Mouse (Mus musculus) kidney, adult 8-10 months (tissue): ENCODE measurements around the gene Mettl27.
A peak's percentile ranks its signal among the peaks of the same experiment; 100 is the strongest.
"Not testable (repeated sequence)": the region's sequence is repeated elsewhere in the genome, so short reads cannot be mapped to it uniquely, and the experiment has no call there.

Experiments
- DNase-seq, 2 experiments: peaks; one replicate each; pipeline ENCODE4 v3.0.0; 2022

Mettl27 gene

DNA sequence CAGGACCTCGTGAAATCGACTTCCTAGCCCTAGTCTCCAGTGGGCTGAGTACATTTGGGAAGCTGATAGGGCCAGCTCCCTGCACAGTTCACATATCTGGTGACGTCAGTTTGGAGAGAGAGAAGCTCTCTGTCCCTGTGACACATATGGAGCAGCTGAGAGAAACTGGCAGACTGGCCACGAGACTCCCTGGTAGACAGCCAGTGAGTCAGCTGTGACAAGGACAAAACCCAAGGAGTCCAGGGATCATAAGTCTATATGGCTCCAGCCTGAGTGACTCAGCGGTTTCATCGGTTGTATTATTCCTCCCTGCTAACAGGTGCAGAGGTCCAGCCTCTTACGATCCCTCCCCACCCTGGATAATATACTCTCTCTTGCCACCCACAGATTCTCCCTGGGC lies 26.9 kb downstream of the Mettl27 start:
- no peak for DNase-seq

DNA sequence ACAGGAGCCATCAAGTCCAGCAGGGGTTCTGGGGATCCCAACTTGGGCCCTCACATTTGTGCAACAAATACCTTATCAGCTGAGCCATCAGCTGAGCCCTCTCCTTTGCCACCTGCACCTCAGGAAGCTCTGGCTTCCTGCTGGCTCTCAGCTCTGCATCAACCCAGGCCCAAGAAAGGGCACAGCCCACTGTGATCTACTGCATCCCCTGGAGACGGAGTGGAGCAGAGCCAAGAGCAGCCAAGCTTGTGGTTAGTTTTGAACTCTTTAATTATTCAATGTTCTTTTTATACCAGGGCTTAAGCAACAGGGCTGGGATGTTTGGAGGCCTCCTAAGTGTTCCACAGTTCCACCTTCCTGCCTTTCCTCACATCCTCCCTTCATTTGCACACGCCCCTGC lies 28.3 kb downstream of the Mettl27 start:
- no peak for DNase-seq

DNA sequence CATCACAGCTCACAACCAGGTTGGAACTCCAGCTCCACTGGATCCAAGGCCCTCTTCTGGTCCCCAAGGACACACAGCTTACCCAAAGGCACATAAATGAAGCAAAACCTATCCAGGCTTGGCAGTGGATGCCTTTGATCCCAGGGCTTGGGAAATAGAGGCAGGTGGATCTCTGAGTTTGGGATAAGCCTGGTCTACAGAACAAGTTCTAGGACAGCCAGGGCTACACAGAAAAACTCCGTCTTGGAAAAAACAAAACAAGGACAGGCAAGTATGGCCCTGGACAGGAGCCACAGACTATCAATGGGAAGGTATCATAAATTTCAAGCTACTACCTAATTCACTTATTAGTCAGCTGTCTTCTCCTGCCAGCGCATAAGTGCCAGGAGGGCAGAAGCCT lies 29.4 kb downstream of the Mettl27 start:
- DNase-seq = no peak

DNA sequence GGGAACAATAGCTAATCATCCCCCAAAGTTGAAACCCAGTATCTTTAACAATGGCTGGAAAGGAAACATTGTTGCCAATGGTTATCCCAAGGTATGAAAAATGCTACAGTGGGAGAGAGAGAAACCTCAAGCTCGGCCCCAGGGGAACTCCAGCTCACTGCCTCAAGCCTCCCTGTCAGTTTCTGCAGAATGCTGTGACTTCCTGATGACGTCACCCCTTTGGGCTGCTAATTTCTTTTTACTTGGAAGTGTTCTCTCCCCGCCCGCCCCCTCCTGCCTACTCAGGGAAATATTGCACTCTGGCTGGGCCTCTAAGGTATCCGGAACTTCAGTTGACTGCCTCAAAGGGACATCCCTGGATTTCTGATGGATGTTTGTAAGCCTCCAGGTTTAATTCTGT lies 31.4 kb downstream of the Mettl27 start:
- no peak for DNase-seq

DNA sequence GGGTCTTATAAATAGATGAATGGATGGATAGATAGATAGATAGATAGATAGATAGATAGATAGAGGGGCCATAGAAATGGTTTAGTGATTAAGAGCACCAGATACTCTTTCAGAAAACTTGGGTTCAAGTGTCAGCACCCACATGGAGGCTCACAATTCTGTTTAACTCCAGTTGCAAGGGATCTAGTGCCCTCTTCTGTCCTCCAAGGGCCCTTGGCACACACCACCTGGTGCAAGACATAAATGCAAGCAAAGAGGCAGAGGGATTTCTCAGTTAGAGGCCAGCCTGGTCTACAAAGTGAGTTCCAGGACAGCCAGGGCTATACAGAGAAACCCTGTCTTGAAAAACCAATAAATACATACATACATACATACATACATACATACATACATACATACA lies 32.5 kb downstream of the Mettl27 start:
- not testable (repeated sequence) for DNase-seq

DNA sequence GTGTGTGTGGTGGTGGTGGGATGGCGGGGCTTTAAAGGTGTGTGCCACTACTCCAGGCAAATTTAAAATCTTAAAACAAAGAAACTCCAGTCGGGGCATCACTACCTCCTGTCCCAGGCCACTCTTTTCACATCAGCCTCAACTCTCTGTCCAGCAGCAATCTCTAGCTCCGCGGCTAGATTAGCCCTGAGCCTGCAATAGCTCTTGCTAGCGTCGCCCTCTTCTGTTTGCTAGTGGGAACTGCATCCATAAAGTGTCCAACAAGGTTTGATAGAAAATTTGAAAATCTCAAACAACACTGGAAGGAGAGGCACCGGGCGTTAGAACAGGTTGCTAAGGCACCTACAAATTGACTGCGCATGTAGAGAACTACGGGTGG lies 33.3 kb downstream of the Mettl27 start:
- DNase-seq = peak; percentile 56 to 83

DNA sequence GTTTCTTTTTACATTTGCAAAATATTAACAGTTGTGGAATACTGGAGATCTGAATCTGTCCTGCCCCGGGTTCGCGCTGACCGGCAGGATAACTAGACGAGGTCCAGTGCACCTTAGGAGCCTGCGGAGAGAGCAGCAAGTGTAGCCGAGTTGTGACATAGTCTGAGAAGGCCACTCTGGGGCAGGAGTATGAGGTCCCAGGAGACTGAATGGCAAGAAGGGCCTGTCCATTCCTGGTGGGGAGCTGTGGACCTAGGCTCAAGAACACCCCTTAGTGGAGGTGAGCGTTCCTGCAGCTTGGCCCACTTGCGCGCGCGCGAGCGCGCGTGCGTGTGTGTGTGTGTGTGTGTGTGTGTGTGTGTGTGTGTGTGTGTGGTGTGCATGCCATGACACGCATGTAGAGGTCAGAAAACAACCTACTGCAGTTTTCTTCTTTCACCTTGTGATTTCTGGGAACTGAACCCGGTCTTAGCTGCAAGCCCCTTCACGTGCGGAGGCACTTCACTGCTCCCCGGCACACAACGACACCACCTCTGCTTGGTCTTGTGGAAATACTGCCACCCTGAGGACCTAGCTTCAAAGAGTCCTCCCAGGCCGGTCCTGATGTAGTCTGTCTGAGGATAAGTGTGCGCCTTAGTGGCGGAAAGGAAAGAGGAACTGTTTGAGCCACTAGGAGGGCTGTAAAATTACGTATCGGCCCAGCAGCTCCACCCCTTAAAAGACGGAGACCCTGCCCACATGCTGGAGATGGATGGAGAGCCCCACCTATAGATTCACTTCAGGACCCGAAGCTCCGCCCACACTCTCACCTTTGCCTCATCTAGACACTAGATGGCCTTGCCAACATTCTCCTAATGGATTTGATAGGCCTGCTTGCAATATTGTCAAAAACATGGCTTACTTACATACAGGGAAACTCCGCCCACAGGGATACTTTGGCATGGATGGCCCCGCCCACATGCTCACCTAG lies 34.0 kb downstream of the Mettl27 start:
- peak; percentile 52 to 57 for DNase-seq

DNA sequence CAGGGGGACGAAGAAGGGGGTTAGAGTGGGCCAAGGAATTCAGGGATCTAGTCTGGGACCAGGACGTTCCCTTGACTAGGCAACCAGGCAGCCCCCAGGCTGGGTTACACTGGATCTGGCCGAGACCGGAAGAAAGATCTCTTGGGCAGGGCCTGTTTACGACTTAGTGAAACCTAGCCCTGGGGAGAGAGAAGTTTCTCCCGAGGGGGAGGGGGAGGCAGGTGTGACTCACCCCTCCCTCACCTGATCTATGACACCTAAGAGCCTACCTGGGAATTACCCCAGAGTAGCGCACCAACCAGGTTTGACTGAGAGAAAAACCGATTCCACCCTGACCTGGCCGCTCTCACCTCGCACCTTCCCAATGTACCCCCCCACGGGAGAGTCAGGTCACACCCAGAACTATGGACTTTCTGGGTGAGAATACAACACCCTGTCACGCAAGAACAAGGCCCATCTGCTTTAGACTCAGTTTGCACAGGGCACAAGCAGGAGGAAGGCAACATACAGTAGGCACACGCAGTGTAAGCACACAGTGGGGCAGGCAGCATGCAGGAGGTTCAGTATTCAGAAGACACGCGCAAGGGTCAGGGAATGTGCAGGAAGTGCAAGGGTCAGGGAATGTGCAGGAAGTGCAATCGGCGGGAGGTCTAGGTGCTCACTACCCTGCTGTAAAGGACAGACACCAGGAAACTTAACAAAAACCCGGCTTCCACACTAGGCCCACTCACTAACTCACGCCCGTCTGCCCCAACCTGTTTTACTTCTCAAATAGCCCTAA lies 35.2 kb downstream of the Mettl27 start:
- DNase-seq = no peak

DNA sequence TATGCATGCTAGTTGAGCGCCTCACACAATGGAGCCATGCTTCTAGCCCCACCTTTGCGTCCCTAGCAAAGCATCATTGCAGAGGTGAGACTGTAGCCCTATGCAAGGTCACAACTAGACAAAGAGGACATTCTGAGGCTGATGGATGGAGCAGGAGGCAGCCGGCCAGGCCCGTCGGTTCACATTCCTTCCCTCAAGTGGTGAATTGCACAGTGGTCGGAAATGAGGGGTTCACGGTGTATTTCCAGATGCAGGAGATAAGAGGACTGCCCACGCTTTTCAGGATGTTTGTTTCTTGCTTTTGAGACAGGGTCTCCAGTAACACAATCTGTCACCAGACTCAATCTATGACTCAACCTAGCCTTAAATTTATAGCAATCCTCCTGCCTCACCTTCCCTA lies 38.5 kb downstream of the Mettl27 start:
- DNase-seq = no peak

DNA sequence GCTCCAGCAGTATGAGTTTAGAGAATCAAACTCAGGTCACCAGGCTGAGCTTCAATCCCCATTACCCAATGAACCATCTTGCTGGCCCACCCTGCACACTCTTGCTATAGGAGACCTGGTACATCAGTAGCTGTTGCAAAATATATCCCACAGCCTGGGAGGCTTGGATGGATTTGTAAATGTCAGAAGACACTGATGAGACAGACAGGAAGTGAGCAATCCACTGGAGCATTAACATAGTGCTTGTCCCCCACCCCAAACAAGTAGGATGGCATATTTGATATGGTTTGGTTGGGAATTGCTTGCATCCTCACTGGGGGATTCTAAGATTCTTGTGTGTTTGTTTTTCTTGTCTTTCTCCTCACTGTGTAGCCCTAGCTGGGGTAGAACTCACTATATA lies 40.9 kb downstream of the Mettl27 start:
- DNase-seq = no peak

DNA sequence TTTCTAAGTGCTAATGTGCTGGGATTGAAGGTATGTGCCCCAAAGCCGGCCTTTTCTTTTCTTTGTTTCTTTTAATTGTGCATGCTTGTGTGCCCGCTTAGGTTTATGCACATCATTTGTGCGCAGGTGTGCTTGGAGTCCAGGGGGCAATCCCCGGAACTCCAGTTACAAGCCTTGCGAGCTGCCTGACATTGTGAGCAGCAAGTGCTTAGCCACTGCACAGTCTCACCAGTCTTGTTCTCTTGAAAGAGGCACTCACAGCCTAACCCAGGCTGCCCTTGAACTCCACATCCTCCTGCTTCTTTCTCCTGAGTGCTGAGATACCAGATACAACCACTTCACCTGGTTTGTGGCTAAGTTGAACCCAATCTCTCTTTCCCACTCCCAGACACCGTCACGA lies 41.4 kb downstream of the Mettl27 start:
- DNase-seq = no peak

DNA sequence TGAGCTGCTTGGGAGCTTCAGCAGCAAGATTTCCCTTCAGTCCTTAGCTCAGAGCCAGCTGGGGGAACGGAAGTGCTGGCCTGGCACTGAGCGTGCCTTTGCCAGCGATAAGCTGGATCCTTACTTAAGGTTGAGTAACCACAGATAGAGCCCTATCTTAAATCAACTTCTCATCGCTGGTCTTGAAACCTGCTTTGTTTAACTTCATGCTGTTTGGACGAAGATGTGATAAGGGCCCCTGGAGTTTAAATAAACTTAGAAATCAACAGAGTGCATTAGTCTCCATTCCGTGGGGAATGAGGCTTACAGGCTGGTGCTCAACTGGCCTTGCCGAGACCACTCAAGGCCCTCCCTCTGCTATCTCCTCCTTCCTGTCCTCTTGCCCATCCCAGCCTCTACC lies 42.1 kb downstream of the Mettl27 start:
- DNase-seq = no peak

DNA sequence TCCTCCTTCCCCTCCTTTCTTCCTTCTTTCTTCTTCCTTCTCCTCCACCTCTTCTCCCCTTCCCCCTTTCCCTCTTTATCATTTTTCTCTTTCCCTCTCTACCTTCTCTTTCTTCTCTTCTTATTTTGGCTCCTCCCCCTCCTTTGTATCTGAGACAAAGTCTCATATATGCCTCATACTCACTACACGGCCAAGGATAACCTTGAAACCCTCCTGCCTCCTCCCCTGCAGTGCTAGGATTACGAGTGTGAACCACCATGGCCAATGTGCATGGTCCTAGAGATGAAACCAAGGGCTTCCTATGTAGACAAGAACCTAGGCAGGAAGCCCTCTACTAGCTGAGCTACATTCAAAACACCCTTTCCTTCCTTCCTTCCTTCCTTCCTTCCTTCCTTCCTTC lies 42.8 kb downstream of the Mettl27 start:
- no peak for DNase-seq

DNA sequence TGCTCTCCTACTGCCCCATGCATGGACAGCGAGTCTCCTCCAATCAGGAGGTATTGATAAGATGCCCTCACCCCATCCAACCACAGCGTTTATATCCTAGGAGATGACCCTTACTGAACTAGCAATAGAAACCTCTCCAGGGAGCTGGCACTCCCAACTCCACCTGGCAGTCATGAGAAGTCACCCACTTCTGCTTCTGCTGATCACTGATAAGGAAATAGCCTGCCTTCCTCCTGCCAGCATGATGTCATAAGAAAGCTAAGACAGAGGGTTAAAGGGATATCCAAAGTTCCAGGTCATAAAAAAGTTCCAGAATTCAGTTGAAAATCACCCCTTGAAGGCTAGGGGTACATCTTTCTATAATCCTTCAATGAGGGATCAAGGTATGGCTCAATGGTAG lies 44.0 kb downstream of the Mettl27 start:
- no peak for DNase-seq

DNA sequence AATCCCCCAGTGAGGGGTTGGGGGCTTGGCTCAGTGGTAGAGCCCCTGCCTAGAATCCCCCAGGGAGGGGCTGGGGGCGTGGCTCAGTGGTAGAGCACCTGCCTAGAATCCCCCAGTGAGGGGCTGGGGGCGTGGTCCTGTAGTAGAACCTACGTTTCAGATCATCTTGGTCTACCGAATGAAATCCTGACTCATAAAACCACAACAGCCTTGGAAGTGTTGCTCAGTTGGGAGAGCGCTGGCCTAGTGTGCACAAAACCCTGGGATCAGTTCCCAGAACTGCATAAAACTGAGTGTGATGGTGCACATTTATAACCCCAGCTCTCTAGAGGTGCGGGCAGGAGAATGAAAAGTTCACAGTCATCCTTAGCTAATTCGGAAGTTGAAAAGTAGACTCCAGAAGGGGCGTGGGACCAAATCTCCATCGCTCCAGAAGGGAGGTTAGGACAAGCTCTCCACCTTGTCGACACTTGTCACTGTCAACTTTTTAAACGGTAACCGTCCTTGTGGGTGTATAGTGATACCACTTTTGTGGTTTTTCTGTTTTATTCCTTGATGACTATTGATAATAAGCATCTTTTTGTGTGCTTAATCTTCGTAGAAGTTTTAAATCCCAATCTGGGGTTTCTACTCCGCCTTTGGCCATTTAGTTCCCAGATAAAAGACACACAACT lies 44.5 kb downstream of the Mettl27 start:
- no peak for DNase-seq

DNA sequence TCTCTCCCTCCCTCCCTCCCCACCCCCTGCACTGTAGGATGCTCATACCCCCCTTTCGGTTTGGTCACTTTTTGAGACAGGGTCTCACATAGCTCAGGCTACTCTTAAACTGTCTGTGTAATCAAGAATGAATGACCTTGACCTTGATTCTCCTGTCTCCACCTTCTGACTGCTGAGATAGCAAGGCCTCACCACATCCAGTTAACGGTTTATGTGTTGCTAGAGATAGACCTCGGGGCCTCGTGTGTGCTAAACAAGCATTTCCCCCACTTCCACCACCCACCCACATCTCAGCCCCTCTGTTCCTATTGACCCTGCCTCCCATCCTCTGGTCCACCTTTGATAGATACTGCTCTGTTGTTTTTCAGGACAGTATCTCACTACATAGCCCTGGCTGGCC lies 45.7 kb downstream of the Mettl27 start:
- no peak for DNase-seq

DNA sequence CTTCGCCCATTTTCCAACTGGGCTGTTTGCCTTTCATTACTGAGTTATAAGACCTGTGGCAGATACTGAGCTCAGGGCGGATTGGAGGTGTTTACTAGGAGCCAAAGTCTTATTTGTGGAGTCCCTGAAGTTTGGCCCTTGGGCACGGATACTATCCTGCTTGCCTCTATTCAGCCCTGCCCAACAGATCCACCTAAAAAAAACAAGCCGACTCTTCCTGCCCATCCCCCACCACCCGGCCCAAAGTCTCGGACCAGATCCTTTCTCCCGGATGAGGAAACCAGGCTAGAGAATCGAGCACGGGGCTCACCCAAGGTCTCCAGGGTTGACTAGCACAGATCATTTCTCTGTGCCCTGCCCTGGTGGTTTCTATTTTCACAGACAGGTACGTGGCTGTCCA lies 49.0 kb downstream of the Mettl27 start:
- no peak for DNase-seq

DNA sequence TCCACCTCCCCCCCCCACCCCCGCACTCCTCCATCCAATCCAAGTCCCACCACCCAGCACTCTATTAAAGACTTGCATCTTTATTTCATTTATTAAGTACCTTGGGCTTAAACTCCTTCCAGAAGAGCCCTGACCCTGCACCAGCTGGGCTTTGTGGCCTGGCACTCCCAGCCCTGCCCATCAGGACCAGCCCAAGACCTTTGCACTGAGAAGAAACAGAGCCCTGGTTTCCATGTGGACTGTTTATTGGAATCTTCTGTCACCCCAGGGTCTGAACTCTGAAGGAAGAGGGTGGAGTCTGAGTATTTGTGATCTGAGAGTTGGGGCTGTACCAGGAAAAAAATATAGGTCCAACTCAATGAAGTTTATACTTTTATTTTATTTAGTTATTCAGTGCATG lies 50.9 kb downstream of the Mettl27 start:
- no peak for DNase-seq

DNA sequence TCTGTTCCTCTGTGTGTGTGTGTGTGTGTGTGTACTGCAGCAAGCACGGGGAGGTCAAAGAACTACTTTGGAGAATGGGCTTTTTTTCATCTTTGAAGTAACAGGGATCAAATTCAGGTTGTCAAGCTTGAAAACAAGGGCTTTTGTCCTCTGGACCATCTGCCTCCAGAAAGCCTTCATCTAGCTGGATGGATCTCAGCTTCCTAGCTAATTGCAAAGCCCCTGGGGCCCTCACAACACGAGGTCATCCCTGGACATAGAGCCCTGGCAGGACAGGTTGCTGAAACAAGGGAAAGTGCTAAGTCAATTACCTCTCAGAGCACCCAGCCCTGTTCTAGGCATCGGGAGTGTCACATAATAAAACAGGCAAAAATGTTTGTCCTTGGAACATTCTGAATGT lies 51.6 kb downstream of the Mettl27 start:
- no peak for DNase-seq

DNA sequence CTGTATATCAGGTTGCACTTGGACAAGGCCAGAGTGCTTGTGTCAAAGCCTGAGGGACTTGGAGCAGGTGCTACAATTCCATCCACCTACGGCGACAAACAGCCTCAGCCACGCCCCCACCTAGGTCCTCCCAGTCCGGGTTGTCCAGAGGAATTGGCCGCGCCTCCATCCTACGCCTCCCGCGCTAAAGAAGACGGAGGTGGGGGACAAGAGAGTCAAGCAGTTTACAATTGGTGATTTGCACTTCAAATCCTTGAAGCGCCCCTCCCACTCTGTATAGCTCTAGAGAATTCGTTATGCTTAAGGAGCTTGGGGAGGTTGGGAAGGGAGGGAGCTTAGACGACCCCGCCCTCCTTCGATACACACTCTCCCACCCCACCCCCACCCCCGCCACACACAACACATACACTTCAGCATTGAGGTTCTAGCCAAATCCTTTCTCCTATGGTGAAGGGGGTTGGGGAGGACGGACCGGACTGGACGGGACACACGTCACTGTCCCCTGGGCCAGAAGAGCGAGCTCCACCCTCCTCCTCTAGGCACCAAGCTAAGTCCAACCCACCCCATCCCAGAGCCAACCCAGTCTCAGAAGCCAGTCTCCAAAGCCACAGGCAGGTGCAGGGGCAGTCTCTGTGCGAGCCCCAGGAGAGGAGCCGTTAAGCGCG lies 53.6 kb downstream of the Mettl27 start, which contains the start of gene Cldn3:
Gene Cldn3, plus strand, starts transcription at position 582 of the 665 bp plus-strand sequence.
- peak; percentile 70 to 88 for DNase-seq

DNA sequence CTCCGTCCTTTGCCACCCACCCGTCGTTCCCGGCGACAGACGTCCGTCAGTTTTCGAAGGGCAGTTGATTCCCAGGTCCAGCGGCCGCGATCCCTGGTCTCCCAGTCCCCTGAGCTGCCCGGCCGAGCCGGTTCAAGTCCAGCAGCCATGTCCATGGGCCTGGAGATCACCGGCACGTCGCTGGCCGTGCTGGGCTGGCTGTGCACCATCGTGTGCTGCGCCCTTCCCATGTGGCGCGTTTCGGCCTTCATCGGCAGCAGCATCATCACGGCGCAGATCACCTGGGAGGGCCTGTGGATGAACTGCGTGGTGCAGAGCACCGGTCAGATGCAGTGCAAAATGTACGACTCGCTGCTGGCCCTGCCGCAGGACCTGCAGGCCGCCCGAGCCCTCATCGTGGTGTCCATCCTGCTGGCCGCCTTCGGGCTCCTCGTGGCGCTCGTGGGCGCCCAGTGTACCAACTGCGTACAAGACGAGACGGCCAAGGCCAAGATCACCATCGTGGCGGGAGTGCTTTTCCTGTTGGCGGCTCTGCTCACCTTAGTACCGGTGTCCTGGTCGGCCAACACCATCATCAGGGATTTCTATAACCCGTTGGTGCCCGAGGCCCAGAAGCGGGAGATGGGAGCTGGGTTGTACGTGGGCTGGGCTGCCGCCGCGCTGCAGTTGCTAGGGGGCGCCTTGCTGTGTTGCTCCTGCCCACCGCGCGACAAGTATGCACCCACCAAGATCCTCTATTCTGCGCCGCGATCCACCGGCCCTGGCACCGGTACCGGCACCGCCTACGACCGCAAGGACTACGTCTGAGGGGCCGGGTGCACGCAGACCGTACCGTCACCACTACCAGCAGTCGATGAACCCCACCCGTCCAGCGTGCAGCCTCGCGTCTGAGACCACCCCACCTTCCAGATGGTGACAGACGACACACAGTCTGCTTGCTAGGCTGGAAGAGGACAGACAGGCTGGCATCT lies 54.4 kb downstream of the Mettl27 start:
- no peak for DNase-seq

DNA sequence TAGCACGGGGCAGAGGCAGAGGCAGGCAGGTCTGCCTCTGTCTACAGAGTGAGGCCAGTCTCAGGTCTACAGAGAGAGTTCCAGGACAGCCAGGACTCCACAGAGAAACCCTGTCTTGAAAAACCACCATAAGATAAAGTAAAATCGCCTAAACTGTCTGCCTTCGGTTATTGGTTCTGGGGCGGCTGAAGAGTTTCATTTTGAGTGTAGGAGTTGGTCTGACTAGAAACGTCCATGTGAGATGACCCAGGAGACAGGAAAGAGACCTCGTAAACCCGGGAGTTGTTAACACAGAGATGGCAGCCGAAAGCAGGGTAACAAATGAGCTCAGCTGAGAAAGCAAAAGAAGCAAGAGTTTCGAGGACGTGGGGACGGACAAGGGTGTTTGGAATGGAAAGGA lies 57.0 kb downstream of the Mettl27 start:
- no peak for DNase-seq
